16 mouse cellular contexts compared by ENCODE assay signal in genomic region chr15:80683990-80684389, GRCm38 (mm10). TPM values are rescaled to one million over a fixed set of nuclear protein-coding genes. Genes with fewer than 3 reads are reported as not detected.
DNase-seq lines count a peak whose midpoint lies in the region; ATAC-seq and TF ChIP-seq lines count a peak whose summit lies in the region.
"Had no signal": no experiment of that assay in that cellular context is flagged by ENCODE, and none has a peak within 500 bp of the region (broad histone marks: within the 10 kb centered on the region; RNA-seq: fewer than 3 reads in every experiment).

No protein-coding gene starts in this region.

- no peak overlapping the region for H3K9ac ChIP-seq in forebrain, embryonic 13.5 days
- H3K9ac ChIP-seq in kidney, postnatal 0 days (ENCODE audit: low read depth, low read length), result no peak overlapping the region
- H3K9ac ChIP-seq in neural tube, embryonic 15.5 days (replicated peaks), result no peak overlapping the region
- H3K9ac ChIP-seq: limb, embryonic 13.5 days had no signal

- H3K27me3 ChIP-seq in forebrain, embryonic 10.5 days (ENCODE audit: poor library complexity, severe bottlenecking), result peaks cover 10% of the 10 kb centered on the region; the same call in 1 of the 2 replicates
- H3K27me3 ChIP-seq in forebrain, embryonic 13.5 days, result no peaks in the 10 kb centered on the region
- no peaks in the 10 kb centered on the region for H3K27me3 ChIP-seq in kidney, postnatal 0 days (ENCODE audit: insufficient read depth, low read length)
- H3K27me3 ChIP-seq in neural tube, embryonic 15.5 days (replicated peaks), result no peaks in the 10 kb centered on the region; the same call in 1 of the 2 replicates

- H3K36me3 ChIP-seq in forebrain, embryonic 10.5 days (replicated peaks), result no peaks in the 10 kb centered on the region
- H3K36me3 ChIP-seq in forebrain, embryonic 13.5 days (ENCODE audit: poor library complexity, severe bottlenecking), result no peaks in the 10 kb centered on the region
- no peaks in the 10 kb centered on the region for H3K36me3 ChIP-seq in kidney, postnatal 0 days (ENCODE audit: insufficient read depth, low read length)
- H3K36me3 ChIP-seq in neural tube, embryonic 15.5 days, result no peaks in the 10 kb centered on the region
- H3K36me3 ChIP-seq: heart, embryonic 10.5 days; limb, embryonic 13.5 days had no signal

- DNase-seq in forebrain, embryonic 10.5 days (ENCODE audit: extremely low spot score, low spot score), result no peak
- DNase-seq in kidney, adult 9 months, result peak; percentile 40
- DNase-seq in kidney, postnatal 10 days, result no peak
- no peak for DNase-seq in kidney, postnatal 0 days (ENCODE audit: low spot score)
- no peak for DNase-seq in cerebellum, adult 9-11 months
- no peak for DNase-seq in left cerebral cortex, adult 8-10 months (ENCODE audit: low spot score in 2 of 2)
- DNase-seq: gastrocnemius, postnatal 25 days; lung, adult 18-20 months; thymus, postnatal 4 days had no signal

- no peaks in the 10 kb centered on the region for H3K9me3 ChIP-seq in forebrain, embryonic 10.5 days
- H3K9me3 ChIP-seq in forebrain, embryonic 13.5 days (replicated peaks), result no peaks in the 10 kb centered on the region
- H3K9me3 ChIP-seq in kidney, postnatal 0 days (replicated peaks; ENCODE audit: low read length), result no peaks in the 10 kb centered on the region
- no peaks in the 10 kb centered on the region for H3K9me3 ChIP-seq in neural tube, embryonic 15.5 days (replicated peaks)
- H3K9me3 ChIP-seq: heart, embryonic 10.5 days; limb, embryonic 13.5 days had no signal

- H3K4me1 ChIP-seq in forebrain, embryonic 10.5 days, result peaks cover 62% of the 10 kb centered on the region
- peaks cover 45% of the 10 kb centered on the region for H3K4me1 ChIP-seq in forebrain, embryonic 13.5 days
- H3K4me1 ChIP-seq in kidney, postnatal 0 days (replicated peaks; ENCODE audit: insufficient read depth, low read length), result peaks cover 8% of the 10 kb centered on the region; the same call in 1 of the 2 replicates
- peaks cover 52% of the 10 kb centered on the region for H3K4me1 ChIP-seq in neural tube, embryonic 15.5 days

- peak overlapping the region; percentile 54 for H3K27ac ChIP-seq in forebrain, embryonic 10.5 days
- no peak overlapping the region for H3K27ac ChIP-seq in forebrain, embryonic 13.5 days
- peak overlapping the region; percentile 44; the same call in 1 of the 2 replicates for H3K27ac ChIP-seq in kidney, postnatal 0 days
- peak overlapping the region; percentile 38 for H3K27ac ChIP-seq in neural tube, embryonic 15.5 days (replicated peaks)
- H3K27ac ChIP-seq: heart, embryonic 10.5 days; limb, embryonic 13.5 days; macrophage had no signal

- TF ChIP-seq CTCF in kidney, postnatal 0 days (IDR thresholded peaks at IDR 0.05; ENCODE audit: low read depth), result no peak

- no peak overlapping the region for H3K4me2 ChIP-seq in forebrain, embryonic 13.5 days
- H3K4me2 ChIP-seq in kidney, postnatal 0 days (ENCODE audit: low read length), result no peak overlapping the region
- no peak overlapping the region for H3K4me2 ChIP-seq in neural tube, embryonic 15.5 days
- H3K4me2 ChIP-seq: limb, embryonic 13.5 days had no signal

- no peak overlapping the region for H3K4me3 ChIP-seq in forebrain, embryonic 10.5 days
- no peak overlapping the region for H3K4me3 ChIP-seq in forebrain, embryonic 13.5 days
- no peak overlapping the region for H3K4me3 ChIP-seq in kidney, postnatal 0 days (replicated peaks; ENCODE audit: low read depth, low read length)
- no peak overlapping the region for H3K4me3 ChIP-seq in neural tube, embryonic 15.5 days (replicated peaks)
- H3K4me3 ChIP-seq: heart, embryonic 10.5 days; limb, embryonic 13.5 days; myocyte had no signal

- ATAC-seq in forebrain, embryonic 13.5 days, result no peak
- no peak for ATAC-seq in kidney, postnatal 0 days (replicated peaks; ENCODE audit: low FRiP score, low read depth)
- no peak for ATAC-seq in neural tube, embryonic 15.5 days (ENCODE audit: low FRiP score)
- ATAC-seq: Patski had no signal

- 57% methylated on average over 3 of the region's 3 CpGs for WGBS in forebrain, embryonic 10.5 days
- WGBS in forebrain, embryonic 13.5 days, result 50% methylated on average over 3 of the region's 3 CpGs
- WGBS in kidney, postnatal 0 days, result 52% methylated on average over 3 of the region's 3 CpGs
- 53% methylated on average over 3 of the region's 3 CpGs for WGBS in neural tube, embryonic 15.5 days

RNA-seq across cellular contexts. Expression of gene Fam83f, which starts 12.3 kb away (rescaled TPM):
- 0.37 and 0.68 TPM in 2 replicates for polyA plus RNA-seq in forebrain, embryonic 10.5 days (2016; fragmentation: Nextera tagmentation; extraction: Ambion mirVana)
- polyA plus RNA-seq in forebrain, embryonic 13.5 days (2015; fragmentation: Nextera tagmentation; extraction: Ambion mirVana), result 0.09 TPM in 1 of 2 replicates, not detected in the other
- 5.6 and 6.1 TPM in 2 replicates for polyA plus RNA-seq in kidney, postnatal 0 days (2015; fragmentation: Nextera tagmentation; extraction: Ambion mirVana)
- 0.23 and 2.4 TPM in 2 replicates for polyA plus RNA-seq in neural tube, embryonic 15.5 days (2015; fragmentation: Nextera tagmentation; extraction: Ambion mirVana)
- under 1 TPM; 0.28 to 0.50 (median 0.43) TPM for total RNA-seq in left cerebral cortex, adult 8-10 months (2022)
- polyA plus RNA-seq: myocyte, Patski had no signal

RNA-seq across cellular contexts. Expression of gene Tnrc6b, which starts 27.1 kb away (rescaled TPM):
- polyA plus RNA-seq in forebrain, embryonic 10.5 days (2016; fragmentation: Nextera tagmentation; extraction: Ambion mirVana), result 40.5 and 43.4 TPM in 2 replicates
- polyA plus RNA-seq in forebrain, embryonic 13.5 days (2015; fragmentation: Nextera tagmentation; extraction: Ambion mirVana), result 37.2 and 41.0 TPM in 2 replicates
- 11.2 and 15.4 TPM in 2 replicates for polyA plus RNA-seq in kidney, postnatal 0 days (2015; fragmentation: Nextera tagmentation; extraction: Ambion mirVana)
- polyA plus RNA-seq in neural tube, embryonic 15.5 days (2015; fragmentation: Nextera tagmentation; extraction: Ambion mirVana), result 30.3 and 33.2 TPM in 2 replicates
- total RNA-seq in left cerebral cortex, adult 8-10 months (2022), result 100 to 1,000 TPM in 3 of 4 experiments, 10 to 100 TPM in 1; 92.1 to 137 (median 115) TPM
